Mouse (Mus musculus) lung, embryonic 16.5 days (tissue): ENCODE data around the gene Olfr871. TPM values are rescaled to one million over a fixed set of nuclear protein-coding genes. Genes with fewer than 3 reads are reported as not detected.
"Not testable (repeated sequence)": the region's sequence is repeated elsewhere in the genome, so short reads cannot be mapped to it uniquely, and the experiment has no call there.

Source experiments
- ATAC-seq: fragments of 200-750 bp; cut with Nextera tagmentation; 2 replicates; pipeline ENCODE4 v1.8.0; 2017; ENCODE audit warnings: low read depth, mild to moderate bottlenecking, moderate library complexity
- H3K27ac ChIP-seq: fragments of 300-500 bp; sonication (generic); 2 replicates; pipeline ENCODE4 v1.5.1; 2014; ENCODE audit warnings: mild to moderate bottlenecking, control low read depth, low read length
- H3K27me3 ChIP-seq: fragments of 300-500 bp; sonication (generic); 2 replicates; pipeline ENCODE4 v1.6.1; 2014; ENCODE audit warnings: low read depth, low read length, mixed read lengths; ENCODE audit not compliant: control insufficient read depth, insufficient read depth
- H3K36me3 ChIP-seq: fragments of 300-500 bp; sonication (generic); 2 replicates; pipeline ENCODE4 v1.6.1; 2014; ENCODE audit warnings: low read length; ENCODE audit not compliant: control insufficient read depth, insufficient read depth
- H3K4me1 ChIP-seq: fragments of 300-500 bp; sonication (generic); replicated peaks from 2 replicates; pipeline ENCODE4 v1.6.1; 2014; ENCODE audit warnings: low read length, mixed read lengths; ENCODE audit not compliant: control insufficient read depth, insufficient read depth
- H3K4me2 ChIP-seq: fragments of 300-500 bp; sonication (generic); 2 replicates; pipeline ENCODE4 v1.6.1; 2014; ENCODE audit warnings: low read depth, low read length, control low read depth
- H3K4me3 ChIP-seq: fragments of 300-500 bp; sonication (generic); 2 replicates; pipeline ENCODE4 v1.5.1; 2014; ENCODE audit warnings: mild to moderate bottlenecking, low read length, control low read depth
- H3K9ac ChIP-seq: fragments of 300-500 bp; sonication (generic); 2 replicates; pipeline ENCODE4 v1.6.1; 2014; ENCODE audit warnings: low read length, control low read depth
- H3K9me3 ChIP-seq: fragments of 300-500 bp; sonication (generic); 2 replicates; pipeline ENCODE4 v1.6.1; 2016; ENCODE audit warnings: low read length; ENCODE audit not compliant: control insufficient read depth
- WGBS: fragments of 180-500 bp; shearing (Covaris S2); extraction: QIAGEN DNeasy Blood & Tissue Kit; methylation state at CpG from one replicate; pipeline ENCODE4 v1.1.7; 2014; 5-methylcytosine and 5-hydroxymethylcytosine counted together
- polyA plus RNA-seq: library from polyadenylated mRNA; unstranded; fragments of >200 nt; fragmentation: Nextera tagmentation; extraction: Ambion mirVana; gene quantifications from 2 replicates; pipeline ENCODE4 v1.2.1, GENCODE M21; 2015

Olfr871 gene
- not detected in 2 replicates for polyA plus RNA-seq

- no peak for ATAC-seq
- H3K9ac ChIP-seq = no peak within 1 kb of the TSS
- no peak within 1 kb of the TSS for H3K4me3 ChIP-seq
- H3K4me1 ChIP-seq = no peaks in the 10 kb centered on the region
- H3K27ac ChIP-seq = no peak within 1 kb of the TSS
- no peak within 1 kb of the TSS for H3K4me2 ChIP-seq
- H3K36me3 ChIP-seq = no peaks in the 10 kb centered on the region
- no peaks in the 10 kb centered on the region for H3K27me3 ChIP-seq
- no peaks in the 10 kb centered on the region for H3K9me3 ChIP-seq
Measured at GRCm38 (mm10) chr9:20211907-20212306, at the start of gene Olfr871. Gene Olfr871 (plus strand): TSS chr9:20212207.

GRCm38 (mm10) chr9:20173957-20174356, 38.0 kb upstream of the Olfr871 start, which contains the start of gene Olfr870:
Gene Olfr870 (minus strand): TSS chr9:20174057.
- WGBS = 74% methylated on average over 2 of the region's 2 CpGs
- Histone ChIP-seq H3K27ac (no peak within 1 kb of the TSS), H3K36me3 (no peaks in the 10 kb centered on the region), H3K9ac (no peak within 1 kb of the TSS), H3K9me3 (no peaks in the 10 kb centered on the region), H3K4me1 (no peaks in the 10 kb centered on the region), H3K4me2 (no peak within 1 kb of the TSS), H3K4me3 (no peak within 1 kb of the TSS), H3K27me3 (no peaks in the 10 kb centered on the region)
- ATAC-seq = no peak

GRCm38 (mm10) chr9:20179463-20179862, 32.5 kb upstream of the Olfr871 start:
- Histone ChIP-seq H3K36me3 (no peaks in the 10 kb centered on the region), H3K27me3 (no peaks in the 10 kb centered on the region)
- 53% methylated on average over 5 of the region's 5 CpGs for WGBS

GRCm38 (mm10) chr9:20202131-20202530, 9.9 kb upstream of the Olfr871 start:
- H3K4me1 ChIP-seq = no peaks in the 10 kb centered on the region
- no peak for ATAC-seq
- H3K27ac ChIP-seq = no peak overlapping the region
- 41% methylated on average over 1 of the region's 1 CpGs for WGBS
- no peaks in the 10 kb centered on the region for H3K27me3 ChIP-seq
- H3K4me3 ChIP-seq = no peak overlapping the region
- no peaks in the 10 kb centered on the region for H3K36me3 ChIP-seq
- H3K4me2 ChIP-seq = no peak overlapping the region
- no peak overlapping the region for H3K9ac ChIP-seq
- no peaks in the 10 kb centered on the region; the same call in 1 of the 2 replicates for H3K9me3 ChIP-seq

More at GRCm38 (mm10) chr9:20179463-20179862, 32.5 kb upstream of the Olfr871 start:
- Histone ChIP-seq H3K9me3 (no peaks in the 10 kb centered on the region), H3K4me2 (no peak overlapping the region), H3K4me3 (no peak overlapping the region), H3K9ac (no peak overlapping the region), H3K27ac (no peak overlapping the region), H3K4me1 (no peaks in the 10 kb centered on the region)
- ATAC-seq = no peak

- not testable (repeated sequence) for ATAC-seq, H3K27me3 ChIP-seq
- WGBS = 91% methylated on average over 7 of the region's 7 CpGs
Measured at GRCm38 (mm10) chr9:20203413-20203984, 8.5 kb upstream of the Olfr871 start.

GRCm38 (mm10) chr9:20210812-20211211, 1.2 kb upstream of the Olfr871 start:
- no peak overlapping the region for H3K4me3 ChIP-seq
- WGBS = 33% methylated on average over 1 of the region's 1 CpGs
- no peaks in the 10 kb centered on the region for H3K27me3 ChIP-seq
- H3K27ac ChIP-seq = no peak overlapping the region
- no peaks in the 10 kb centered on the region for H3K9me3 ChIP-seq
- ATAC-seq = no peak
- H3K4me2 ChIP-seq = no peak overlapping the region
- no peaks in the 10 kb centered on the region for H3K36me3 ChIP-seq
- no peaks in the 10 kb centered on the region for H3K4me1 ChIP-seq
- no peak overlapping the region for H3K9ac ChIP-seq

More at GRCm38 (mm10) chr9:20203413-20203984, 8.5 kb upstream of the Olfr871 start:
- H3K4me2 ChIP-seq, H3K9ac ChIP-seq, H3K9me3 ChIP-seq, H3K4me3 ChIP-seq, H3K27ac ChIP-seq, H3K36me3 ChIP-seq, H3K4me1 ChIP-seq: not testable (repeated sequence)

GRCm38 (mm10) chr9:20211477-20211876, 530 bp upstream of the Olfr871 start:
- H3K4me2 ChIP-seq = no peak overlapping the region
- H3K27ac ChIP-seq = no peak overlapping the region
- H3K4me1 ChIP-seq = no peaks in the 10 kb centered on the region
- H3K9me3 ChIP-seq = no peaks in the 10 kb centered on the region
- WGBS = 33% methylated on average over 2 of the region's 2 CpGs
- H3K36me3 ChIP-seq = no peaks in the 10 kb centered on the region
- no peak for ATAC-seq
- no peak overlapping the region for H3K4me3 ChIP-seq
- H3K9ac ChIP-seq = no peak overlapping the region
- no peaks in the 10 kb centered on the region for H3K27me3 ChIP-seq

- H3K4me3 ChIP-seq = no peak within 1 kb of the TSS
- H3K36me3 ChIP-seq = no peaks in the 10 kb centered on the region
- no peak for ATAC-seq
- no peak within 1 kb of the TSS for H3K4me2 ChIP-seq
- H3K9me3 ChIP-seq = no peaks in the 10 kb centered on the region
- H3K9ac ChIP-seq = no peak within 1 kb of the TSS
- no peak within 1 kb of the TSS for H3K27ac ChIP-seq
- H3K27me3 ChIP-seq = no peaks in the 10 kb centered on the region
- H3K4me1 ChIP-seq = no peaks in the 10 kb centered on the region
Measured at GRCm38 (mm10) chr9:20236819-20237218, 24.8 kb downstream of the Olfr871 start, which contains the start of gene Olfr872. Gene Olfr872 (plus strand): TSS chr9:20237119.

GRCm38 (mm10) chr9:20237378-20237777, 25.4 kb downstream of the Olfr871 start:
- Histone ChIP-seq H3K9ac (no peak overlapping the region), H3K36me3 (no peaks in the 10 kb centered on the region), H3K27me3 (no peaks in the 10 kb centered on the region), H3K4me2 (no peak overlapping the region), H3K4me1 (no peaks in the 10 kb centered on the region), H3K4me3 (no peak overlapping the region), H3K27ac (no peak overlapping the region), H3K9me3 (no peaks in the 10 kb centered on the region)
- WGBS = 58% methylated on average over 2 of the region's 2 CpGs
- no peak for ATAC-seq
